Mouse (Mus musculus): Measurements from ENCODE around the gene Upk1b.
"Not testable (repeated sequence)": the region's sequence is repeated elsewhere in the genome, so short reads cannot be mapped to it uniquely, and the experiment has no call there.

The Upk1b gene

GRCm38 (mm10) chr16:38800091-38800490 lies at the start of gene Upk1b:
TSS of gene Upk1b (minus strand) at chr16:38800328.
- ATAC-seq (ENCODE audit: low TSS enrichment): peak; percentile 41; the same call in 1 of the 2 replicates

GRCm38 (mm10) chr16:38828649-38829048 lies 28.5 kb upstream of the Upk1b start, which contains the start of gene 4930435E12Rik:
TSS of gene 4930435E12Rik (minus strand) at chr16:38828749.
- ATAC-seq (ENCODE audit: low TSS enrichment): no peak

- ATAC-seq (ENCODE audit: low TSS enrichment): peak; percentile 72; the same call in 1 of the 2 replicates
These were observed 12.4 kb upstream of the Upk1b start for GRCm38 (mm10) chr16:38812521-38812920.

GRCm38 (mm10) chr16:38810196-38810595 lies 10.1 kb upstream of the Upk1b start:
- ATAC-seq (ENCODE audit: low TSS enrichment): no peak

DNA sequence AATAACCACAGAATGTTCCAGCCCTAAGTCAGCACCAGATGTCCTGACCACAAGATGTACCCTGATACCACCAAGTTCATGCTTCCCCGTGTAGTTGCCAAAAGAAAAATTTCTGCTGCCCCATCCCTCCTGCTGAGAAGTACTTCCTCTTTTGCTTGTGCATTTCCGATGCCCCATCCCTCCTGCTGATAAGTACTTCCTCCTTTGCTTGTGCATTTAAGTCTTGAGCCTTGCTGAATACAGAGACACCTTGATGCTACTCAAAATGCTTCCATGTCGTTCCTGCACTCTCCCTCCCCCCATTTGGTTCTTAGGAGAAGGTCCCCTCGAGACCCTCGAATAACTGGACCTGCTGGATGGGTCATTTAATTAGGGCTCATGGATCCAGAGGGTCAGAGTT lies 7.7 kb upstream of the Upk1b start:
- not testable (repeated sequence) for ATAC-seq (ENCODE audit: low TSS enrichment)

GRCm38 (mm10) chr16:38798957-38799450 lies 1.1 kb downstream of the Upk1b start:
- ATAC-seq (ENCODE audit: low TSS enrichment): no peak

GRCm38 (mm10) chr16:38793120-38793519 lies 7.0 kb downstream of the Upk1b start:
- no peak for ATAC-seq (ENCODE audit: low TSS enrichment)

DNA sequence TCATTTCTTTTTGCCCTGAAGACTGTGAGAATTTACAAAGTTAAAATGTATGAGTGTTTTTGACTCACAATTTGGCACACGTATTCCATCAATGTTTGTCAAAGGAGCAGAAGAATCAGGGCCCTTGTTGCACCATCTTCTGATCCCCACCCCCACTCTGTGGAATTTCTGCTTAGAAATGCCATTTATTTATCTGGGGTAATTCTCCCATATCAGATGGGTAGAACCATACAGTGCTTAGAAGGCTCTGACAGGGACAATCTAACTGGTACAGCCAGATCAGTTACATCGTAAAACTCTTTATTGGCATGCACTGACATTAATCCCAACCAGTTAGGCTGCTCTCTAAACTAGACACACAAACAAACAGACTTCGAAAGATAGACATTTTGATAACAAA lies 10.2 kb downstream of the Upk1b start:
- ATAC-seq (ENCODE audit: low TSS enrichment): no peak

- ATAC-seq (ENCODE audit: low TSS enrichment): no peak
These were observed 11.1 kb downstream of the Upk1b start for GRCm38 (mm10) chr16:38789016-38789415.

DNA sequence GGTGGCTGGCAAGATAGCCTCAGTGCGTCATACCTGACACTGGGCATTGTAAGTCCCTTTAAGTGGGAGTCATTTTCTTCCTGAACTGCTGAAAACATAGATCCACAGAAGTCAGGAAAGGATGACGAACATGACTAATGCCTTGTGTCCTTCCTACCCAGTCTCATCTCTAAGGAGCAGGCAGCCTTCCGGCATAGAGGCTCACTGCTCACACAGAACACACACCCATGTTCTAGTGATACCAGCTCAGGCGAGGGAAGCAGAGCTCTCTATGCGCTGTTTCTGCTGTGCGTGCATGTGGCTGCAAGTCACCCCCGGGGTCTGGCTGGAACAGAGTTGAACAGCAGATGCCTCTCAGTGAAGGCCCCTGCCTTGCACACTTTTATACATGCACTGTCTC lies 14.8 kb downstream of the Upk1b start:
- peak; percentile 82 for ATAC-seq (ENCODE audit: low TSS enrichment)

DNA sequence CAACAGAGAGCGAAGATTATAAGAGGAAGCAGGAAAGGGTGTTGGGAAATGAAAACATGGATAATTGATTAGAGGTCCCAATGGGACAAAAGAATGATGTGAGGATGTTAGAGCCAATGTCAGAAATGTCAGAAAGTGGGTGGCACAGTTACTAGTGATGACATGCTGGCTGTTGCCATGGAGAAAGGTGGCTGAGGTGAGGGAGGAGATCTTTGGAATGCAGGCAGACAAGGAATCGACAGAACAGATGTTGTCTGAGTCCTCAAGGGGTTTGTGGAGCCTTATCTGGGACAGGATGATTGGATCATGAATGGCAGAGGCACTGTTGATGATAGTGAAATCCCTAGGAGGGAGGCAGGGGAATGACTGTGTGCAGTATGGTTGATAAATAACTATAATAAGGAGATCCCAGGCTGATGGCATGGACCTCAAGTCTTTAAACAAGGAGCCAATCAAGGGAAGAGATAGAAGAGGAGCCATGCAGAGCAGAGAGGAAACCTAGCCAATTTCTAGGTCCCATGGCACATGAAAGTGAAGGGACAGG lies 17.5 kb downstream of the Upk1b start:
- ATAC-seq (ENCODE audit: low TSS enrichment): no peak

DNA sequence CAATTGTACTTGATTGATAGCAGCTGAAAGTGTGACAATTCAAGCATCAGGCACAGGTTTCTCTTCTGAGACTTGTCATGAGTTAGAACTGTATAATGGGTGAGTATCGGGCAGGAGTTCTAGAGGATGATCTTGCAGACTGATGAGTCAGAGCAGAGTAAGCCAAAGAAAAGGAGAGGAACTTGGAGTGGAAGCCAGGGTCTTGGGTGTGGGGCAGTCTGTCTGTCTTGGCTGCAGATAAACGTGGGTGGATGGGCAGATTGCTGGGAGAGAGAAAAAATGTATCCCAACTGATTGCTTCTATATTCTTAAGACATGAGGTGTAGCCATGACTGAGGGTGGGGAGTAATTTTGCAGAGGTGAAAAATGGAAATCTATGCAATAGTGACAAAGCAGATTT lies 18.2 kb downstream of the Upk1b start:
- no peak for ATAC-seq (ENCODE audit: low TSS enrichment)

- ATAC-seq (ENCODE audit: low TSS enrichment): no peak
These were observed 19.1 kb downstream of the Upk1b start for GRCm38 (mm10) chr16:38780960-38781572.

- no peak for ATAC-seq (ENCODE audit: low TSS enrichment)
These were observed 23.8 kb downstream of the Upk1b start for GRCm38 (mm10) chr16:38776342-38776741.

GRCm38 (mm10) chr16:38774964-38775746 lies 25.0 kb downstream of the Upk1b start:
- ATAC-seq (ENCODE audit: low TSS enrichment): no peak

GRCm38 (mm10) chr16:38772906-38773496 lies 27.1 kb downstream of the Upk1b start:
- ATAC-seq (ENCODE audit: low TSS enrichment): no peak

GRCm38 (mm10) chr16:38771145-38771544 lies 29.0 kb downstream of the Upk1b start:
- ATAC-seq (ENCODE audit: low TSS enrichment): no peak

- ATAC-seq (ENCODE audit: low TSS enrichment): no peak
These were observed 30.6 kb downstream of the Upk1b start for GRCm38 (mm10) chr16:38769529-38769928.

DNA sequence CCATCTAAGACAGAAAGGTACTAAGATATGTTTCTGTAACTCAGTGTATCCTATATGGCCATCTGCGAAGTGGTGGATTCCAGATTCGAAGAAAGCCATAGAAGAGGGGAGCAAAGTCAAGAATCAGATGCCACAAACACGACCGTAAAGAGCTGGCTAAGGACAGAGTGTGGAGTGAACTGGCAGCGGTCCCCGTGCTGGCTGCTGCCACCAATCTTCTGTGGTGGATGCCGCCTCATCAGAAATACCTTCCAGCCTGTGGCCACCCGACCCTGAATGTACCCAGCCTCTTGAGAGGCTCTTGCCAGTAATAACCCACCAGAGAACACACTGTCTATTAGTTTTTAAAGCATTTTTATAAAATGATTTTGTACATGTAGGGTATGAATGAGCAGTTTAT lies 31.7 kb downstream of the Upk1b start:
- ATAC-seq (ENCODE audit: low TSS enrichment): 0 out of 2 replicates have a peak, but pooled peaks have one; percentile 3

GRCm38 (mm10) chr16:38767761-38768160 lies 32.4 kb downstream of the Upk1b start:
- ATAC-seq (ENCODE audit: low TSS enrichment): 0 out of 2 replicates have a peak, but pooled peaks have one; percentile 35

DNA sequence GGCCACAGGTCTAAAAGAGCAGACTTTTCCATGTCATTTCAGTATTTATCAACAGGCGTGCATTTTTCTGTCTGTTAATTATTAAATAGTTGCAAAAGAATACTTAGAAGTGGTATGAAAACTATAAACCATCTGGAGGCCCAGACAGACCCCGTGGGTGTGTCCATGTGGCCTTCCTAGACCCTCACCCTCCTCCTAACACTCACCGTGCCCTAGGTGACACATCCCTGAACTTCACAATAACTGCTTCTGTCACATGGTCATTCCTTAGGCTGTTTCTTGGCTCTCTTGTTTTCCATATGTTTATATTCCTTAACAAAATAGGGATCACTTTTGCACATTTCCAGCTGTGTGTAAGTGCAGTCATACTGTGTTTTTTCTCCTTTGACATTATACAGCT lies 33.5 kb downstream of the Upk1b start:
- ATAC-seq (ENCODE audit: low TSS enrichment): no peak

GRCm38 (mm10) chr16:38763508-38763907 lies 36.6 kb downstream of the Upk1b start:
- no peak for ATAC-seq (ENCODE audit: low TSS enrichment)

Data from frontal cortex, adult (tissue).